Mouse (Mus musculus): ENCODE data around the gene Afap1. TPM values are rescaled to one million over a fixed set of nuclear protein-coding genes. Genes with fewer than 3 reads are reported as not detected.

Gene Afap1
- polyA plus RNA-seq, 1 experiment from 2014 or later = 73.0 TPM

- WGBS = 87% methylated on average over 3 of the region's 3 CpGs
- Histone ChIP-seq H3K27ac (no peak overlapping the region), H3K36me3 (no peaks in the 10 kb centered on the region), H3K9ac (replicated peaks) (no peak overlapping the region), H3K27me3 (no peaks in the 10 kb centered on the region), H3K4me1 (replicated peaks) (peaks cover 83% of the 10 kb centered on the region), H3K4me2 (replicated peaks) (no peak overlapping the region), H3K9me3 (no peaks in the 10 kb centered on the region), H3K4me3 (replicated peaks) (no peak overlapping the region)
- no peak for ATAC-seq
Measured at GRCm38 (mm10) chr5:35898994-35899393, 5.9 kb downstream of the Afap1 start.

GRCm38 (mm10) chr5:35900401-35901225, 7.5 kb downstream of the Afap1 start:
- peak overlapping the region; percentile 28 for H3K4me2 ChIP-seq (replicated peaks)
- peak; percentile 15; the same call in 1 of the 2 replicates for ATAC-seq
- H3K9ac ChIP-seq (replicated peaks) = 0 out of 2 replicates have a peak overlapping the region, but pooled peaks have one; percentile 8
- 16% methylated on average over 10 of the region's 10 CpGs for WGBS
- no peak overlapping the region for H3K4me3 ChIP-seq (replicated peaks)
- peaks cover 85% of the 10 kb centered on the region for H3K4me1 ChIP-seq (replicated peaks)
- peak overlapping the region; percentile 62 for H3K27ac ChIP-seq
- H3K36me3 ChIP-seq = no peaks in the 10 kb centered on the region
- no peaks in the 10 kb centered on the region for H3K27me3 ChIP-seq
- H3K9me3 ChIP-seq = no peaks in the 10 kb centered on the region

- WGBS = 42% methylated on average over 12 of the region's 12 CpGs
- Histone ChIP-seq H3K4me3 (replicated peaks) (no peak overlapping the region), H3K9ac (replicated peaks) (0 out of 2 replicates have a peak overlapping the region, but pooled peaks have one; percentile 14), H3K4me1 (replicated peaks) (peaks cover 85% of the 10 kb centered on the region), H3K27ac (peak overlapping the region; percentile 62), H3K27me3 (no peaks in the 10 kb centered on the region), H3K4me2 (replicated peaks) (peak overlapping the region; percentile 28), H3K36me3 (no peaks in the 10 kb centered on the region), H3K9me3 (no peaks in the 10 kb centered on the region)
- peak; percentile 40; the same call in 1 of the 2 replicates for ATAC-seq
Measured at GRCm38 (mm10) chr5:35901226-35901809, 8.2 kb downstream of the Afap1 start.

GRCm38 (mm10) chr5:35903456-35903855, 10.3 kb downstream of the Afap1 start:
- Histone ChIP-seq H3K4me1 (replicated peaks) (peaks cover 86% of the 10 kb centered on the region), H3K4me2 (replicated peaks) (no peak overlapping the region), H3K9me3 (no peaks in the 10 kb centered on the region), H3K36me3 (no peaks in the 10 kb centered on the region), H3K9ac (replicated peaks) (no peak overlapping the region), H3K4me3 (replicated peaks) (no peak overlapping the region), H3K27me3 (no peaks in the 10 kb centered on the region), H3K27ac (no peak overlapping the region)
- ATAC-seq = no peak
- WGBS = 69% methylated on average over 8 of the region's 8 CpGs

- Histone ChIP-seq H3K4me2 (replicated peaks) (no peak overlapping the region), H3K36me3 (no peaks in the 10 kb centered on the region), H3K27me3 (no peaks in the 10 kb centered on the region), H3K4me3 (replicated peaks) (no peak overlapping the region), H3K4me1 (replicated peaks) (peaks cover 88% of the 10 kb centered on the region), H3K9me3 (no peaks in the 10 kb centered on the region), H3K27ac (no peak overlapping the region), H3K9ac (replicated peaks) (peak overlapping the region; percentile 29; the same call in 1 of the 2 replicates)
- WGBS = 52% methylated on average over 8 of the region's 8 CpGs
- ATAC-seq = no peak
Measured at GRCm38 (mm10) chr5:35905283-35905682, 12.2 kb downstream of the Afap1 start.

GRCm38 (mm10) chr5:35907090-35907489, 14.0 kb downstream of the Afap1 start:
- Histone ChIP-seq H3K36me3 (peaks cover 2% of the 10 kb centered on the region; the same call in 1 of the 2 replicates), H3K4me3 (replicated peaks) (no peak overlapping the region), H3K27me3 (no peaks in the 10 kb centered on the region), H3K4me1 (replicated peaks) (peaks cover 75% of the 10 kb centered on the region), H3K9me3 (no peaks in the 10 kb centered on the region), H3K4me2 (replicated peaks) (no peak overlapping the region), H3K27ac (peak overlapping the region; percentile 86; the same call in 1 of the 2 replicates), H3K9ac (replicated peaks) (no peak overlapping the region)
- WGBS = 91% methylated on average over 4 of the region's 4 CpGs
- ATAC-seq = no peak

GRCm38 (mm10) chr5:35907633-35908426, 14.7 kb downstream of the Afap1 start:
- Histone ChIP-seq H3K4me1 (replicated peaks) (peaks cover 73% of the 10 kb centered on the region), H3K4me3 (replicated peaks) (no peak overlapping the region; the same call in 1 of the 2 replicates), H3K27ac (peak overlapping the region; percentile 86), H3K9me3 (no peaks in the 10 kb centered on the region), H3K36me3 (peaks cover 8% of the 10 kb centered on the region; the same call in 1 of the 2 replicates), H3K9ac (replicated peaks) (peak overlapping the region; percentile 49), H3K4me2 (replicated peaks) (peak overlapping the region; percentile 9), H3K27me3 (no peaks in the 10 kb centered on the region)
- WGBS = 30% methylated on average over 15 of the region's 15 CpGs
- peak; percentile 88 for ATAC-seq

GRCm38 (mm10) chr5:35908626-35909443, 15.7 kb downstream of the Afap1 start:
- Histone ChIP-seq H3K36me3 (peaks cover 11% of the 10 kb centered on the region; the same call in 1 of the 2 replicates), H3K4me1 (replicated peaks) (peaks cover 64% of the 10 kb centered on the region), H3K9me3 (no peaks in the 10 kb centered on the region), H3K9ac (replicated peaks) (peak overlapping the region; percentile 49), H3K27ac (peak overlapping the region; percentile 86), H3K27me3 (no peaks in the 10 kb centered on the region), H3K4me3 (replicated peaks) (no peak overlapping the region), H3K4me2 (replicated peaks) (peak overlapping the region; percentile 9)
- ATAC-seq = no peak
- 67% methylated on average over 13 of the region's 13 CpGs for WGBS

GRCm38 (mm10) chr5:35915629-35916300, 22.6 kb downstream of the Afap1 start:
- Histone ChIP-seq H3K36me3 (peaks cover 11% of the 10 kb centered on the region; the same call in 1 of the 2 replicates), H3K4me3 (replicated peaks) (no peak overlapping the region), H3K4me2 (replicated peaks) (no peak overlapping the region), H3K4me1 (replicated peaks) (peaks cover 68% of the 10 kb centered on the region), H3K9ac (replicated peaks) (no peak overlapping the region), H3K27ac (peak overlapping the region; percentile 67), H3K27me3 (no peaks in the 10 kb centered on the region), H3K9me3 (no peaks in the 10 kb centered on the region)
- 62% methylated on average over 12 of the region's 12 CpGs for WGBS
- no peak for ATAC-seq

- Histone ChIP-seq H3K27me3 (no peaks in the 10 kb centered on the region), H3K4me1 (replicated peaks) (peaks cover 77% of the 10 kb centered on the region), H3K9me3 (no peaks in the 10 kb centered on the region), H3K36me3 (peaks cover 11% of the 10 kb centered on the region; the same call in 1 of the 2 replicates), H3K4me3 (replicated peaks) (no peak overlapping the region), H3K9ac (replicated peaks) (no peak overlapping the region), H3K4me2 (replicated peaks) (no peak overlapping the region), H3K27ac (peak overlapping the region; percentile 45)
- ATAC-seq = no peak
- 37% methylated on average over 5 of the region's 5 CpGs for WGBS
Measured at GRCm38 (mm10) chr5:35916666-35917065, 23.5 kb downstream of the Afap1 start.

All from midbrain, embryonic 13.5 days (tissue).